Mouse (Mus musculus) adrenal gland, adult 10 weeks (tissue): ENCODE measurements around the gene Aoah. TPM values are rescaled to one million over a fixed set of nuclear protein-coding genes. Genes with fewer than 3 reads are reported as not detected.

ENCODE experiments used
- polyA plus RNA-seq: library from polyadenylated mRNA; stranded (reverse); fragments of 350-450 nt; fragmentation: Illumina TruSeq; extraction: RNeasy Lipid Tissue Mini Kit (QIAGEN cat#74804); gene quantifications from one replicate; pipeline ENCODE4 v1.2.3, GENCODE M21; 2014; ENCODE audit warnings: low read depth, low replicate concordance

Gene Aoah
- 3.0 TPM for polyA plus RNA-seq

GRCm38 (mm10) chr13:20793901-20794300 lies at the start of gene Aoah:
Aoah (plus strand) TSS chr13:20794113.

GRCm38 (mm10) chr13:21074847-21075246 lies 280.9 kb downstream of the Aoah start, which contains the start of gene Olfr1370:
Olfr1370 (minus strand) TSS chr13:21074947.

